Mouse (Mus musculus): Measurements from ENCODE around the gene Gm20696. TPM values are rescaled to one million over a fixed set of nuclear protein-coding genes. Genes with fewer than 3 reads are reported as not detected.

Gene Gm20696
- polyA plus RNA-seq, 1 experiment from 2014 or later: 3.2 TPM

GRCm38 (mm10) chr6:99260941-99261736 lies 405.5 kb downstream of the Gm20696 start:
- WGBS: 47% methylated on average over 11 of the region's 11 CpGs
- no peaks in the 10 kb centered on the region for H3K36me3 ChIP-seq
- DNase-seq (ENCODE audit: low spot score): no peak
- H3K4me3 ChIP-seq: no peak overlapping the region
- H3K9me3 ChIP-seq (replicated peaks): no peaks in the 10 kb centered on the region
- peaks cover 58% of the 10 kb centered on the region for H3K4me1 ChIP-seq
- H3K27ac ChIP-seq (replicated peaks): no peak overlapping the region
- H3K27me3 ChIP-seq (ENCODE audit: low read depth, poor library complexity, severe bottlenecking): 0 out of 2 replicates have a peak, but pooled peaks cover under 1% of the 10 kb centered on the region

GRCm38 (mm10) chr6:99258346-99258745 lies 408.3 kb downstream of the Gm20696 start:
- Histone ChIP-seq H3K4me3 (no peak overlapping the region), H3K4me1 (peaks cover 30% of the 10 kb centered on the region), H3K9me3 (replicated peaks) (no peaks in the 10 kb centered on the region), H3K27ac (replicated peaks) (no peak overlapping the region), H3K27me3 (ENCODE audit: low read depth, poor library complexity, severe bottlenecking) (no peaks in the 10 kb centered on the region), H3K36me3 (no peaks in the 10 kb centered on the region)
- 81% methylated on average over 5 of the region's 5 CpGs for WGBS
- DNase-seq (ENCODE audit: low spot score): no peak

- no peak overlapping the region for H3K27ac ChIP-seq (replicated peaks)
- DNase-seq (ENCODE audit: low spot score): no peak
- no peak overlapping the region for H3K4me3 ChIP-seq
- H3K36me3 ChIP-seq: no peaks in the 10 kb centered on the region
- 89% methylated on average over 2 of the region's 2 CpGs for whole genome bisulfite sequencing
- H3K27me3 ChIP-seq (ENCODE audit: low read depth, poor library complexity, severe bottlenecking): no peaks in the 10 kb centered on the region
- H3K4me1 ChIP-seq: peaks cover 23% of the 10 kb centered on the region
- no peaks in the 10 kb centered on the region for H3K9me3 ChIP-seq (replicated peaks)
Measured at GRCm38 (mm10) chr6:99257676-99258075, 408.9 kb downstream of the Gm20696 start.

- Histone ChIP-seq H3K4me1 (peaks cover 6% of the 10 kb centered on the region; the same call in 1 of the 2 replicates), H3K4me3 (no peak overlapping the region), H3K9me3 (replicated peaks) (no peaks in the 10 kb centered on the region), H3K36me3 (no peaks in the 10 kb centered on the region), H3K27ac (replicated peaks) (no peak overlapping the region), H3K27me3 (ENCODE audit: low read depth, poor library complexity, severe bottlenecking) (no peaks in the 10 kb centered on the region)
- DNase-seq (ENCODE audit: low spot score): no peak
- 91% methylated on average over 8 of the region's 8 CpGs for WGBS
Measured at GRCm38 (mm10) chr6:99253331-99253730, 413.3 kb downstream of the Gm20696 start.

GRCm38 (mm10) chr6:99252816-99253215 lies 413.8 kb downstream of the Gm20696 start:
- no peaks in the 10 kb centered on the region for H3K27me3 ChIP-seq (ENCODE audit: low read depth, poor library complexity, severe bottlenecking)
- H3K36me3 ChIP-seq: no peaks in the 10 kb centered on the region
- H3K9me3 ChIP-seq (replicated peaks): no peaks in the 10 kb centered on the region
- H3K4me3 ChIP-seq: no peak overlapping the region
- 91% methylated on average over 5 of the region's 5 CpGs for WGBS
- H3K4me1 ChIP-seq: peaks cover 6% of the 10 kb centered on the region; the same call in 1 of the 2 replicates
- DNase-seq (ENCODE audit: low spot score): no peak
- no peak overlapping the region for H3K27ac ChIP-seq (replicated peaks)

GRCm38 (mm10) chr6:99251924-99252323 lies 414.7 kb downstream of the Gm20696 start:
- WGBS: 95% methylated on average over 4 of the region's 4 CpGs
- Histone ChIP-seq H3K27ac (replicated peaks) (no peak overlapping the region), H3K4me1 (peaks cover 6% of the 10 kb centered on the region; the same call in 1 of the 2 replicates)

GRCm38 (mm10) chr6:99251222-99251621 lies 415.4 kb downstream of the Gm20696 start:
- no peak overlapping the region for H3K4me3 ChIP-seq
- no peaks in the 10 kb centered on the region for H3K27me3 ChIP-seq (ENCODE audit: low read depth, poor library complexity, severe bottlenecking)
- H3K27ac ChIP-seq (replicated peaks): no peak overlapping the region
- H3K36me3 ChIP-seq: no peaks in the 10 kb centered on the region
- no peak for DNase-seq (ENCODE audit: low spot score)
- 89% methylated on average over 3 of the region's 3 CpGs for WGBS
- H3K4me1 ChIP-seq: peaks cover 6% of the 10 kb centered on the region; the same call in 1 of the 2 replicates
- H3K9me3 ChIP-seq (replicated peaks): no peaks in the 10 kb centered on the region

More at GRCm38 (mm10) chr6:99251924-99252323, 414.7 kb downstream of the Gm20696 start:
- Histone ChIP-seq H3K4me3 (no peak overlapping the region), H3K36me3 (no peaks in the 10 kb centered on the region), H3K27me3 (ENCODE audit: low read depth, poor library complexity, severe bottlenecking) (no peaks in the 10 kb centered on the region), H3K9me3 (replicated peaks) (no peaks in the 10 kb centered on the region)
- DNase-seq (ENCODE audit: low spot score): no peak

GRCm38 (mm10) chr6:99249496-99250030 lies 417.0 kb downstream of the Gm20696 start:
- Histone ChIP-seq H3K4me1 (peaks cover 8% of the 10 kb centered on the region; the same call in 1 of the 2 replicates), H3K9me3 (replicated peaks) (no peaks in the 10 kb centered on the region), H3K36me3 (no peaks in the 10 kb centered on the region), H3K27ac (replicated peaks) (no peak overlapping the region), H3K4me3 (no peak overlapping the region), H3K27me3 (ENCODE audit: low read depth, poor library complexity, severe bottlenecking) (no peaks in the 10 kb centered on the region)
- WGBS: 81% methylated on average over 5 of the region's 5 CpGs
- no peak for DNase-seq (ENCODE audit: low spot score)

GRCm38 (mm10) chr6:99248396-99248795 lies 418.2 kb downstream of the Gm20696 start:
- H3K36me3 ChIP-seq: no peaks in the 10 kb centered on the region
- no peak overlapping the region for H3K27ac ChIP-seq (replicated peaks)
- peaks cover 10% of the 10 kb centered on the region; the same call in 1 of the 2 replicates for H3K4me1 ChIP-seq
- no peak overlapping the region for H3K4me3 ChIP-seq
- no peaks in the 10 kb centered on the region for H3K9me3 ChIP-seq (replicated peaks)
- 95% methylated on average over 8 of the region's 8 CpGs for WGBS
- no peak for DNase-seq (ENCODE audit: low spot score)
- H3K27me3 ChIP-seq (ENCODE audit: low read depth, poor library complexity, severe bottlenecking): no peaks in the 10 kb centered on the region

- Histone ChIP-seq H3K36me3 (no peaks in the 10 kb centered on the region), H3K27ac (replicated peaks) (no peak overlapping the region)
- WGBS: 91% methylated on average over 10 of the region's 10 CpGs
Measured at GRCm38 (mm10) chr6:99241625-99242395, 424.8 kb downstream of the Gm20696 start.

GRCm38 (mm10) chr6:99240764-99241163 lies 425.8 kb downstream of the Gm20696 start:
- no peak for DNase-seq (ENCODE audit: low spot score)
- H3K27me3 ChIP-seq (ENCODE audit: low read depth, poor library complexity, severe bottlenecking): no peaks in the 10 kb centered on the region
- H3K4me1 ChIP-seq: peaks cover 10% of the 10 kb centered on the region
- no peaks in the 10 kb centered on the region for H3K9me3 ChIP-seq (replicated peaks)
- H3K36me3 ChIP-seq: no peaks in the 10 kb centered on the region
- H3K27ac ChIP-seq (replicated peaks): no peak overlapping the region
- no peak overlapping the region for H3K4me3 ChIP-seq

More at GRCm38 (mm10) chr6:99241625-99242395, 424.8 kb downstream of the Gm20696 start:
- peaks cover 10% of the 10 kb centered on the region for H3K4me1 ChIP-seq
- H3K9me3 ChIP-seq (replicated peaks): no peaks in the 10 kb centered on the region
- no peak overlapping the region for H3K4me3 ChIP-seq
- H3K27me3 ChIP-seq (ENCODE audit: low read depth, poor library complexity, severe bottlenecking): no peaks in the 10 kb centered on the region
- no peak for DNase-seq (ENCODE audit: low spot score)

GRCm38 (mm10) chr6:99235588-99235987 lies 431.0 kb downstream of the Gm20696 start:
- 84% methylated on average over 8 of the region's 8 CpGs for WGBS
- Histone ChIP-seq H3K4me3 (no peak overlapping the region), H3K36me3 (no peaks in the 10 kb centered on the region), H3K27me3 (ENCODE audit: low read depth, poor library complexity, severe bottlenecking) (no peaks in the 10 kb centered on the region), H3K9me3 (replicated peaks) (no peaks in the 10 kb centered on the region), H3K27ac (replicated peaks) (no peak overlapping the region), H3K4me1 (peaks cover under 1% of the 10 kb centered on the region)
- DNase-seq (ENCODE audit: low spot score): no peak

Data from midbrain, embryonic 10.5 days (tissue).